ENCODE assay signal across 8 mouse cellular contexts in genomic region chr17:78198820-78199219, GRCm38 (mm10). TPM values are rescaled to one million over a fixed set of nuclear protein-coding genes. Genes with fewer than 3 reads are reported as not detected.
DNase-seq lines count a peak whose midpoint lies in the region; ATAC-seq and TF ChIP-seq lines count a peak whose summit lies in the region.

No protein-coding gene starts in this region.

- no peak overlapping the region for H3K27ac ChIP-seq in kidney, embryonic 16.5 days (ENCODE audit: low read length)
- H3K27ac ChIP-seq in embryonic facial prominence, embryonic 15.5 days (replicated peaks): no peak overlapping the region
- H3K27ac ChIP-seq in hindbrain, embryonic 16.5 days (ENCODE audit: low read depth, low read length): peak overlapping the region; percentile 95
- no peak overlapping the region for H3K27ac ChIP-seq in thymus, adult 2 months (ENCODE audit: control insufficient read depth, insufficient read depth, low read length)

- H3K4me3 ChIP-seq in kidney, embryonic 16.5 days (ENCODE audit: low read length): peak overlapping the region; percentile 69
- H3K4me3 ChIP-seq in embryonic facial prominence, embryonic 15.5 days (replicated peaks): peak overlapping the region; percentile 69; the same call in 1 of the 2 replicates
- peak overlapping the region; percentile 95 for H3K4me3 ChIP-seq in hindbrain, embryonic 16.5 days (ENCODE audit: low read length)
- peak overlapping the region; percentile 26 for H3K4me3 ChIP-seq in myocyte
- H3K4me3 ChIP-seq in thymus, adult 2 months (ENCODE audit: control insufficient read depth, insufficient read depth, low read length): no peak overlapping the region

- H3K4me2 ChIP-seq in kidney, embryonic 16.5 days (replicated peaks; ENCODE audit: low read depth, low read length): peak overlapping the region; percentile 85
- peak overlapping the region; percentile 97 for H3K4me2 ChIP-seq in embryonic facial prominence, embryonic 15.5 days (replicated peaks)
- peak overlapping the region; percentile 89 for H3K4me2 ChIP-seq in hindbrain, embryonic 16.5 days (ENCODE audit: low read length)
- H3K4me2 ChIP-seq in myocyte (ENCODE audit: low read depth): no peak overlapping the region

- no peaks in the 10 kb centered on the region for H3K36me3 ChIP-seq in kidney, embryonic 16.5 days (ENCODE audit: insufficient read depth, low read length)
- no peaks in the 10 kb centered on the region for H3K36me3 ChIP-seq in embryonic facial prominence, embryonic 15.5 days
- no peaks in the 10 kb centered on the region for H3K36me3 ChIP-seq in hindbrain, embryonic 16.5 days (ENCODE audit: control insufficient read depth, insufficient read depth, low read length)
- no peaks in the 10 kb centered on the region for H3K36me3 ChIP-seq in myocyte (ENCODE audit: control insufficient read depth, insufficient read depth)
- no peaks in the 10 kb centered on the region for H3K36me3 ChIP-seq in thymus, adult 2 months (ENCODE audit: control insufficient read depth, insufficient read depth, low read length)

- no peak overlapping the region for H3K9ac ChIP-seq in kidney, embryonic 16.5 days (replicated peaks; ENCODE audit: low read length)
- no peak overlapping the region for H3K9ac ChIP-seq in embryonic facial prominence, embryonic 15.5 days
- H3K9ac ChIP-seq in hindbrain, embryonic 16.5 days (ENCODE audit: low read depth, low read length): peak overlapping the region; percentile 89

- TF ChIP-seq POLR2A in myocyte (IDR thresholded peaks at IDR 0.05; ENCODE audit: insufficient read length, low read depth): no peak
- TF ChIP-seq POLR2A in thymus, adult 2 months (IDR thresholded peaks at IDR 0.05; ENCODE audit: control insufficient read depth, extremely low read depth, insufficient read depth, low read length, poor library complexity): no peak

- no peak overlapping the region for H3ac ChIP-seq in myocyte (ENCODE audit: control insufficient read depth, insufficient read length)

- H3K9me3 ChIP-seq in kidney, embryonic 16.5 days (ENCODE audit: low read length): no peaks in the 10 kb centered on the region
- no peaks in the 10 kb centered on the region for H3K9me3 ChIP-seq in embryonic facial prominence, embryonic 15.5 days (replicated peaks)
- no peaks in the 10 kb centered on the region for H3K9me3 ChIP-seq in hindbrain, embryonic 16.5 days (ENCODE audit: control insufficient read depth, low read length)

- H3K79me2 ChIP-seq in myocyte (ENCODE audit: control insufficient read depth, insufficient read depth): no peaks in the 10 kb centered on the region

- peaks cover 28% of the 10 kb centered on the region for H3K4me1 ChIP-seq in kidney, embryonic 16.5 days (ENCODE audit: insufficient read depth, low read length)
- peaks cover 30% of the 10 kb centered on the region for H3K4me1 ChIP-seq in embryonic facial prominence, embryonic 15.5 days
- H3K4me1 ChIP-seq in hindbrain, embryonic 16.5 days (ENCODE audit: control insufficient read depth, insufficient read depth, low read depth, low read length): peaks cover 9% of the 10 kb centered on the region
- peaks cover 11% of the 10 kb centered on the region for H3K4me1 ChIP-seq in thymus, adult 2 months (replicated peaks; ENCODE audit: control insufficient read depth, insufficient read depth, low read length)

- no peak for ATAC-seq in kidney, embryonic 16.5 days (ENCODE audit: low FRiP score, low TSS enrichment)
- ATAC-seq in embryonic facial prominence, embryonic 15.5 days (ENCODE audit: insufficient number of reproducible peaks, low FRiP score, low TSS enrichment, low read depth): no peak
- no peak for ATAC-seq in hindbrain, embryonic 16.5 days

- no peaks in the 10 kb centered on the region for H3K27me3 ChIP-seq in kidney, embryonic 16.5 days (ENCODE audit: insufficient read depth, low read length)
- H3K27me3 ChIP-seq in embryonic facial prominence, embryonic 15.5 days: no peaks in the 10 kb centered on the region
- no peaks in the 10 kb centered on the region for H3K27me3 ChIP-seq in hindbrain, embryonic 16.5 days (replicated peaks; ENCODE audit: control insufficient read depth, insufficient read depth, low read length)
- no peaks in the 10 kb centered on the region for H3K27me3 ChIP-seq in myocyte (ENCODE audit: control insufficient read depth, insufficient read depth, insufficient read length)
- no peaks in the 10 kb centered on the region; the same call in 1 of the 2 replicates for H3K27me3 ChIP-seq in thymus, adult 2 months (ENCODE audit: control insufficient read depth, insufficient read depth, low read length)

- no peak for TF ChIP-seq CTCF in thymus, adult 2 months (IDR thresholded peaks at IDR 0.05; ENCODE audit: borderline replicate concordance, control insufficient read depth, extremely low read depth, insufficient read depth, low read length, poor library complexity)

- 21% methylated on average over 4 of the region's 4 CpGs for WGBS in kidney, embryonic 16.5 days
- WGBS in embryonic facial prominence, embryonic 15.5 days: 19% methylated on average over 4 of the region's 4 CpGs
- WGBS in hindbrain, embryonic 16.5 days: 11% methylated on average over 4 of the region's 4 CpGs
- 36% methylated on average over 4 of the region's 4 CpGs for WGBS in thymus, adult 2 months

- no peak for DNase-seq in kidney, adult 11 months
- no peak for DNase-seq in thymus, adult 2 months
- no peak for DNase-seq in gastrocnemius, postnatal 36 days
- no peak for DNase-seq in layer of hippocampus, adult 9-10 months (ENCODE audit: low spot score)

- intact Hi-C loops in gastrocnemius, postnatal 36 days (cut with DNase I): loop anchor here (5.0 kb wide), 4 partner anchors 98 to 403 kb away; no protein-coding TSS in a partner anchor

TF ChIP-seq in myocyte, 11 proteins besides CTCF, POLR2A, EP300 and RAD21:
- TF ChIP-seq E2F4 (IDR thresholded peaks at IDR 0.05; ENCODE audit: insufficient read depth): no peak
- TF ChIP-seq MAX (IDR thresholded peaks at IDR 0.05; ENCODE audit: low read depth): no peak
- TF ChIP-seq TCF3 (IDR thresholded peaks at IDR 0.05; ENCODE audit: insufficient read length, low read depth): no peak
- no peak for TF ChIP-seq USF1 (IDR thresholded peaks at IDR 0.05; ENCODE audit: low read depth)
- no peak for TF ChIP-seq TCF12 (IDR thresholded peaks at IDR 0.05; ENCODE audit: insufficient read depth, poor library complexity, severe bottlenecking)
- no peak for TF ChIP-seq POLR2AphosphoS2 (IDR thresholded peaks at IDR 0.05; ENCODE audit: insufficient read length, low read depth)
- no peak for TF ChIP-seq CEBPB (IDR thresholded peaks at IDR 0.05; ENCODE audit: insufficient read depth, poor library complexity, severe bottlenecking)
- TF ChIP-seq REST (IDR thresholded peaks at IDR 0.05; ENCODE audit: insufficient read depth, insufficient read length): no peak
- no peak for TF ChIP-seq MYOG (IDR thresholded peaks at IDR 0.05; ENCODE audit: control insufficient read depth in 1 of 3, insufficient read depth in 1 of 3, insufficient read length in 2 of 3, low read depth in 2 of 3)
- no peak for TF ChIP-seq SRF (IDR thresholded peaks at IDR 0.05; ENCODE audit: control insufficient read depth, insufficient read length, low read depth)
- TF ChIP-seq MYOD1 (IDR thresholded peaks at IDR 0.05; ENCODE audit: control insufficient read depth in 1 of 3, insufficient read length in 2 of 3, low read depth in 2 of 3): no peak
TF ChIP-seq in myocyte: peak in this region for 0.

RNA-seq across cellular contexts. Expression of gene Crim1, which starts 1.2 kb away (rescaled TPM):
- polyA plus RNA-seq in kidney, embryonic 16.5 days (2015; fragmentation: Nextera tagmentation; extraction: Ambion mirVana): 5.3 and 5.4 TPM in 2 replicates
- polyA plus RNA-seq in embryonic facial prominence, embryonic 15.5 days (2015; fragmentation: Nextera tagmentation; extraction: Ambion mirVana): 7.2 and 8.6 TPM in 2 replicates
- polyA plus RNA-seq in hindbrain, embryonic 16.5 days (2015; fragmentation: Nextera tagmentation; extraction: Ambion mirVana): 12.6 and 13.4 TPM in 2 replicates
- polyA plus RNA-seq in myocyte (2012; fragmentation: generic; extraction: Trizol): 1.1 TPM
- polyA plus RNA-seq in thymus, adult 2 months (2012; rRNA removed): 12.2 and 19.2 TPM in 2 replicates
- 10 to 100 TPM; 25.0 to 25.6 TPM for total RNA-seq in gastrocnemius, postnatal 36 days (2021)
